Mouse (Mus musculus) cerebellum, adult 9-11 months (tissue): ENCODE data around the gene Olfr328.
"Not testable (repeated sequence)": the region's sequence is repeated elsewhere in the genome, so short reads cannot be mapped to it uniquely, and the experiment has no call there.

Experiments
- DNase-seq: peaks from one replicate; pipeline ENCODE4 v3.0.0; 2022

Olfr328 gene

GRCm38 (mm10) chr11:58555536-58555935 is at the start of gene Olfr328:
Gene Olfr328 (minus strand): TSS chr11:58555636.
- no peak for DNase-seq

GRCm38 (mm10) chr11:58605228-58605627 is 49.8 kb upstream of the Olfr328 start:
- DNase-seq: no peak

GRCm38 (mm10) chr11:58604688-58605087 is 49.3 kb upstream of the Olfr328 start:
- no peak for DNase-seq

DNA sequence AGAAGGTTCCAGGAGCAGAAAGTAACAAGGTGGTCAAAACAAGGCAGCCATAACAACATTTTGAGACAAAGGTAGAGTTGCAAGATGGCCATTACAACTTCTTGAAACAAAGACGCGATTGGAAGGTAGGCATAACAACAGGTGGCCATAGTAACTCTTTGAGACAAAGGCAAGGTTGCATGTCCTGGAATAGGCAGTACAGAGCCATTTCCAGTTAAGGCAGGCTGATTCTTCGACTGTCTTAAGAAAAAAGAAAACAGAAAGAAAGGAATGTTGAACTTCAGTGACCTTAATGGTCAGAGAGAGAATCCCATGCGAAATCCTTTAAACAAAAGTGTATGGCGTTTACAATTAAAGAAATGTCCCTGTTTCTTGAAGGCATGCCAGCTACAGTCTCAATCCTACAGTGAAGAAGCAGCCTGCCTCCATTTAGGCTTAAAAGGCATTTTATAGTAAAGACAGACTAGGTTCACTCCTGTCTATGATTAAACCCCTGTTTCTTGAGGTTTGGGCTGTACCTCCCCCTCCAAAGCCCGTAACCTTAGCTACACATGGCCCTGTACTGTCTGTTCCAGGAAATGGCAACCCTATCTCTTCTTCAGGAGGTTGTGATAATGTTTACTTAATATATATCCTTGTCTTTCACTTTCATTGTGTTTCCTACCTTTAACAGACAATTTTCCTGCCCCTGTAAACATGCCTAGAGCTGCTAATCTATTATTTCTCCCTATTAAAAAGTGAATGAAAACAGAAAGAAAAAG is 47.5 kb upstream of the Olfr328 start:
- DNase-seq: no peak

DNA sequence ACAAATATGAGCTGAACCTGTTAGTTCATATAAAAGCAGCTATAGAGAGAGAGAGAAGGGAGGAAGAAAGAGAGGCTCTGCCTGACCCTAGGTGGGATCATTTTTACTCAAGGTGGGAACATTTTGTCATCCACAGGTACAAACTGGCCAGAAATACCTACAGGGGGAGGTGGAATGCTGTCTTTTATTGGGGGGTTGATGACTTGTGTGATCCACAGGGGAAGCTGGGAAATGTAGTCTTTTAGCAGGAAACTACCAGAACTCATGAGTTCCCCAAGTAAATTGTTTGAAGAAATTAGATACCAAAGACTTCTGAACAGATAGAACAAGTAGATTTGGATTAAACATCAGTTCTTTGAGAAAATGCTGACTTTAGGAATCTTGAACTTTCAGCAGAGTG is 46.6 kb upstream of the Olfr328 start:
- DNase-seq: no peak

- no peak for DNase-seq
These were observed 42.4 kb upstream of the Olfr328 start for GRCm38 (mm10) chr11:58597837-58598236.

DNA sequence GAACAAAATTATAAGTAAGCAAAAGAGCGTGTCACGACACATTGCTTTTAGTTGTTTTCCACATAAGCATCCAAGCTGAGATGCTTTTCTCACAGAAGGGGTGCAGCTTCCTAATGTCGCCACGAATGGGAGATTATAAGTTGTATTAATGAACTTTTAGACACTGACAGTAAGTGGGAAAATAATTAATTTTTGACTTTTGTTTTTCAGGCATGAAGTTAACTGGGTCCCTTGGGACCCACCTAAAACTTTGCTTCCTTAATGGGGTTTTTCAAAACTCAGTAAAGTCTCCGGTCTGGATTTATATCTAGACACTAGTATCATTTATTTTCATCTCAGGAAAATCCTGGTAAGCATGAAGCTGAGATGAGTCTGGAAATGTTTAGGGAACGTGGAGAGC is 39.4 kb upstream of the Olfr328 start, which contains the start of gene Olfr324:
Olfr324 (plus strand) TSS at position 301 of the 400 bp plus-strand sequence.
- no peak for DNase-seq

DNA sequence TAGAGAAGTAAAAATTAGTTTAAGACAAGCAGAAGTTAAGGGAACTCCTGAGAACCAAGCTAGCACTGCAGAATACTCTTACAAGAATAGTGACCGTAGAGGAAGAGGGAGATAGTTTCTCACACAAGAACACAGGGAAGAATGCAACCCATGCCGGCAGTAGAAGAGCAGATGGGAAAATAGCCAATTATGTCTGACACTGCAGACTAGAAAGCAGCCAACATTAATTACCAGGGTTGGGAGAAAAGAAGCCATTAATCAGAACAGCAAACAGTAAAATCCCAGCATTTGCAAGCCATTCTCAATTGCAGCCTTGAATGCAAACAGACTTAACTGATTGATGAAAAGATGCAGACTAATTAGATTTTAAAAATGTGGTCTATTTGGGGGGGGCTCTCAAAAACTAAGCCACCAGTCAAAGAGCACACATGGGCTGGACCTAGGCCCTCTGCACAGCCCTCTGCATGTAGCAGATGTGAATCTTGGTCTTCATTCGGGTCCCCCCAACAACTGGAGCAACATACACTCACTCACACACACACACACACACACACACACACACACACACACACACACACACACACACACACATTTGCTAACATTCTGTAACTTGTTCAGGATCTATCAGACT is 33.3 kb upstream of the Olfr328 start:
- no peak for DNase-seq

DNA sequence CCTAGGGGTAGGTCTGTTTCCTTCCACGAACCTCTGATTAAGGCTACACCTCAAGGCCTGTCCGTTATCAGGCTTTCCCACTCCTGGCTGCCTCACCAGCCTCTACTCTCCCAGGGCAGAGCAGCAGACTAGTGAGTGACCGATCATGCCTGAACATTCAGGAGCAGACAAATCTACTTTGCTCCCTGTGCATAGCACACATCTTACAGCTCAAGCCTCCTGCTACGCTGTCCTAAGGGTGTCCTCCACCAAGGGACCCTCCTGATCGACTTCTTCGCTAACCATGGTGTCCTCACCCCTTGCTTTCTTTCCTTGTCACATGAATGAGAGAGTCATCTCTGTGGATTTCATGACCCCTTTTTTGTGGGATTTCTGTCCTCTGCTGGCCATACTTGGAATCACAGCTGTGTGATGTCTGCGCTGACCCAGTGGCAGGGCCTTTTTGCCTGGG is 32.5 kb upstream of the Olfr328 start:
- peak; percentile 3 for DNase-seq

GRCm38 (mm10) chr11:58578636-58579035 is 23.2 kb upstream of the Olfr328 start:
- DNase-seq: no peak

DNA sequence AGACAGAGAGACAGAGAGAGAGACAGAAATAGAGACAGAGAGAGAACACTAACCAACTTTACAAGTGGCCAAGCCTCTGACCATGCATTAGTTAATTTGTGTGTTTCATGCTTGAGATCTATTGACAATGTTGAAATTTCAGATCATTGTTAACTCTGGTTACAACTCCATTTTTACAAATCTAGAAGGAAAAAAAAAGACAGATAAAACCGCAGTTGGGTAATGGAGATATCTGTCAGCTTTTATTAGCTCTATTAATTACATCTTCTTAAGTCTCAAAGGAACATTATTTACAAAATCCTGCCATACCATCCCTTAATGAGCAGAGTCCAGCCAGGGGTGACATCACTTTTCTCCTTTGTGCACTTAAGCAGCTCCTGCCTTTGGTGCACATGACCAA is 22.0 kb upstream of the Olfr328 start, which contains the start of gene Olfr325:
Olfr325 (plus strand) TSS at position 301 of the 400 bp plus-strand sequence.
- DNase-seq: no peak

DNA sequence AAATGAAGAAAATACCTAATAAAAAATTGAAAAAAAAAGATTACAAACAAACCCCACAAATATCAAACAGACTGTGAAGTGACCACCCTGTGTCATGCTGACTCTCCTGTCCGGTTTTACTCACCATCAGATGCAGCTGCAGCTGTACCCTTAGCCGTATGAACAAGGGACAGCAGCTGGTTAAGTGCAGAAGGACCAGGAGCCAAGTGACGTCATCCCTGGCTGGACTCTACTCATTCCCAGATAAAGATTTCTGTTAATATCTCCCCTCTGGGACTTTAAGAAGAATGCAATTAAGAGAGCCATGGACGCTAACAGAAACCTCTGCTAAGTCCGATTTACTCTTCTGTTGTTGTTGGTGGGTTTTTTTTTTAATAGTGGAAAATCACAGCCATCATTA is 15.0 kb upstream of the Olfr328 start, which contains the start of gene Olfr224:
Olfr224 (minus strand) TSS at position 149 of the 400 bp plus-strand sequence.
- no peak for DNase-seq

GRCm38 (mm10) chr11:58546322-58546721 is 9.1 kb downstream of the Olfr328 start, which contains the start of gene Olfr329-ps:
Gene Olfr329-ps (minus strand): TSS chr11:58546422.
- DNase-seq: no peak

DNA sequence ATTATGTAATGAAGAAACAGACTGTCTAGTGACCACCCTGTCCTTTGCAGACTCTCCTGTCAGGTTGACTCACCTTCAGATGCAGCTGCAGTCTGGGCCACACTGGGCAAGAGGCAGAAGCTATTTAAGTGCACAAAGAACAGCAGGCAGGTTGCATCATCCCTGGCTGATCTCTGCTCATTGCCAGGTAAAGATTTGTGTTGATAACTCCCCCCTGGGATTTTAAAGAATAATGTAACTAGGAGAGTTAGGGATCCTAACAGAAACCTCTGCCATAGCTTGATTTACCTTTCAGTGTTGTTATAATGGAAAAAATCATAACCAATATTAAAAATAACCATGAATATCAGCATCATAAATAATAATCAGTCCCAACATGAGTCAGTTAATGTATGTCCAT is 20.7 kb downstream of the Olfr328 start, which contains the start of gene Olfr330:
Olfr330 (minus strand) TSS at position 101 of the 400 bp plus-strand sequence.
- not testable (repeated sequence) for DNase-seq

- DNase-seq: peak; percentile 34
These were observed 35.7 kb downstream of the Olfr328 start for GRCm38 (mm10) chr11:58519756-58520155.

DNA sequence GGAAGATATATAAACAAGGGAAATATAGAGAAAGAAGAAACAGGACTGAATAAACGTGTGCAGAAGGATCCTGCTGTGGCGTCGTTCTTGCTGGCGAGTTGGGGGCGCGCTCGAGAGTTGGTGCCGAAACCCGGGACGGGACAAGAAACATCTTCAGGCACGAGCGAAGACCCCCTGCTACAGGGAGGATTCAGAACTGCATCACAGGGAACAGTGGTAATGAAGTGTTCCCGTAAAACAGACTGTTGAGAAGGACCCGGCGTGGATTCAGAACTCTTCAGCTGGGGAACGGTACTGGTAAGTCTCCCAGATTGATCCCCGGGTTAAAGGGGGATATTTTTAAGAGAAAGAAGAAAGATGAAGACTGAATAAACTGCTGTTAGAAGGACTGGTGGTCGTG is 36.5 kb downstream of the Olfr328 start:
- peak; percentile 63 for DNase-seq

DNA sequence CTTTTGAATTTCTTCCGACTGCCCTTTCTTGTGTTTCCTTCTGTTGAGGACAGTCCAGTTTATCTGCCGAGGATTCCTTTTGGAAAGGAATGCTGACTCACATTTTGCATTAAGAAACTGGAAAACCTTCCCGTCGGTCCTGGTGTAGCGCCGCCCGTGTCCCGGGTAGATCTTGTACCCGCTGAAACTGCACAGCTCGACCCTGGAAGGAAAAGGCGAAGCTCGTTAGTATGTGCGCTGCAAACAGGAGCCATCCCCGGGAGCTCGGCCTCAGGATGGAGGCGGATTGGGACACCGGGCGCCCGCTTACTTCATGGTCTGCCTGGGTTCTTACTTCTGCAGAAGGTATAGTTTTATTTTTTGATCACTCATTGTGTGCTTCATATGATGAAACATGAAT is 46.4 kb downstream of the Olfr328 start:
- not testable (repeated sequence) for DNase-seq

DNA sequence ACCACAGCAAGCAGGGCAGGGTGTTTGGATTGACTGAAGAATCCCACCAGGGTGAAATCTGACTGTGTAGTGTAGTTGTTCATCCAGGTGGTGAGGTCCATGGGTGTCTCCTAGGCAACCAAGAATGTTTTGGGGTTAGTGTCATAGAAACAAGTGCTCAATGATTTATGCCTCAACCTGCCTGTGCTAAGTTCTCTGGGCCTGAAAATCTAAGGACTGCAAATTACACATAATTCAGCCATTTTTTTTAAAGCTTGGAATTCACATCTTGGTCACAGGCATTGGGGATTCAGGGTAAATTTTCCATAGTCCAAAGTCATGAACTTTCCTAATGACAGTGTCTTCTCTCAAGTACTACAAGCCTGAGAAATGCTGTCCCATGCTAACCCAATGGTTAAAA is 53.0 kb downstream of the Olfr328 start, which contains the start of gene Olfr331:
Olfr331 (minus strand) TSS at position 101 of the 400 bp plus-strand sequence.
- not testable (repeated sequence) for DNase-seq
